Mouse (Mus musculus) intestine, embryonic 14.5 days (tissue): Measurements from ENCODE around the gene Polr1e. TPM values are rescaled to one million over a fixed set of nuclear protein-coding genes. Genes with fewer than 3 reads are reported as not detected.
A peak's percentile ranks its signal among the peaks of the same experiment; 100 is the strongest.

ENCODE experiments used
- ATAC-seq: fragments of 200-750 bp; cut with Nextera tagmentation; replicated peaks from 2 replicates; pipeline ENCODE4 v1.8.0; 2017; ENCODE audit warnings: low read depth, moderate number of reproducible peaks, moderate TSS enrichment, moderate library complexity; ENCODE audit not compliant: low FRiP score, low TSS enrichment
- DNase-seq: peaks from one replicate; pipeline ENCODE4 v3.0.0-alpha.2; 2018; ENCODE audit warnings: low spot score
- H3K27ac ChIP-seq: fragments of 300-500 bp; sonication (generic); 2 replicates; pipeline ENCODE4 v1.5.1; 2014; ENCODE audit warnings: low read depth, mild to moderate bottlenecking, control low read depth
- H3K27me3 ChIP-seq: fragments of 300-500 bp; sonication (generic); replicated peaks from 2 replicates; pipeline ENCODE4 v1.6.1; 2014; ENCODE audit warnings: low read length, control low read depth; ENCODE audit not compliant: control insufficient read depth, insufficient read depth
- H3K36me3 ChIP-seq: fragments of 300-500 bp; sonication (generic); 2 replicates; pipeline ENCODE4 v1.6.1; 2014; ENCODE audit warnings: low read length, control low read depth; ENCODE audit not compliant: control insufficient read depth, insufficient read depth
- H3K4me1 ChIP-seq: fragments of 300-500 bp; sonication (generic); replicated peaks from 2 replicates; pipeline ENCODE4 v1.6.1; 2014; ENCODE audit warnings: low read length, control low read depth, mixed read lengths; ENCODE audit not compliant: control insufficient read depth, insufficient read depth
- H3K4me2 ChIP-seq: fragments of 300-500 bp; sonication (generic); 2 replicates; pipeline ENCODE4 v1.6.1; 2014; ENCODE audit warnings: low read length
- H3K4me3 ChIP-seq: fragments of 300-500 bp; sonication (generic); 2 replicates; pipeline ENCODE4 v1.5.1; 2014; ENCODE audit warnings: low read depth, low read length, control low read depth, mixed read lengths
- H3K9ac ChIP-seq: fragments of 300-500 bp; sonication (generic); 2 replicates; pipeline ENCODE4 v1.6.1; 2014; ENCODE audit warnings: mild to moderate bottlenecking, low read length
- H3K9me3 ChIP-seq: fragments of 300-500 bp; sonication (generic); 2 replicates; pipeline ENCODE4 v1.6.1; 2016; ENCODE audit warnings: low read length, control low read depth; ENCODE audit not compliant: control insufficient read depth
- WGBS: fragments of 180-500 bp; shearing (Covaris S2); extraction: QIAGEN DNeasy Blood & Tissue Kit; methylation state at CpG from one replicate; pipeline ENCODE4 v1.1.7; 2014; 5-methylcytosine and 5-hydroxymethylcytosine counted together
- polyA plus RNA-seq: library from polyadenylated mRNA; unstranded; fragments of >200 nt; fragmentation: Nextera tagmentation; extraction: Ambion mirVana; gene quantifications from 2 replicates; pipeline ENCODE4 v1.2.1, GENCODE M21; 2014

Gene Polr1e
- polyA plus RNA-seq = 41.8 and 44.8 TPM in 2 replicates

DNA sequence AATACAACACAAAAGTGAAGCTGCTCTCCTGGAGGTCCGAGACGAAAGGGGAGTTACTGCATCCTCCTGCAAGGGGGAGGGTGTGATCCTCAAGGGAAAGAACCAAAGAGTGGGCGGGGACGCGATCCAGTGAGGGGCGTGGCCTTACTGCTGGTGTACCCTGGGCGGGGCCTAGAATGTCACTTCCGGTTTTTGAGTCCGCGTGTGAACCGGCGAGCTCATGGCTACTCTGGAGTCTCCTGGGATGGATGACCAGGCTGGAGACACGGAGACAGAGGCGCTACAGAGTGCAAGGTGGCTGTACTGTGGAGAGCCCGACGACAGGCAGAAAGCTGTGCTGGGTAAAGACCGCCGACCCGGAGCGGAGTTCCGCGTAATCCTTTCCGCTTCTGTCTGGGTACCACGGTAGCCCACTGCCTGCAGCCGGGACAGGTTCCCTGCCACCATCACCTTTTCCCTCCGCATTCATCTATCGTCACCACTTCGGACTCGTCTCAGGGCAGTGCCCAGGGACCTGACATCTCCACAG lies at the start of gene Polr1e:
Gene Polr1e (plus strand): TSS at position 132 of the 529 bp plus-strand sequence.
- Histone ChIP-seq H3K4me2 (peak within 1 kb of the TSS; percentile 80), H3K4me3 (peak within 1 kb of the TSS; percentile 64), H3K27me3 (no peaks in the 10 kb centered on the region), H3K4me1 (peaks cover 8% of the 10 kb centered on the region), H3K36me3 (peaks cover 13% of the 10 kb centered on the region; the same call in 1 of the 2 replicates), H3K27ac (no peak within 1 kb of the TSS), H3K9ac (peak within 1 kb of the TSS; percentile 53), H3K9me3 (no peaks in the 10 kb centered on the region)
- ATAC-seq = peak; percentile 90
- 0% methylated on average over 29 of the region's 29 CpGs for WGBS
- DNase-seq = peak; percentile 96

DNA sequence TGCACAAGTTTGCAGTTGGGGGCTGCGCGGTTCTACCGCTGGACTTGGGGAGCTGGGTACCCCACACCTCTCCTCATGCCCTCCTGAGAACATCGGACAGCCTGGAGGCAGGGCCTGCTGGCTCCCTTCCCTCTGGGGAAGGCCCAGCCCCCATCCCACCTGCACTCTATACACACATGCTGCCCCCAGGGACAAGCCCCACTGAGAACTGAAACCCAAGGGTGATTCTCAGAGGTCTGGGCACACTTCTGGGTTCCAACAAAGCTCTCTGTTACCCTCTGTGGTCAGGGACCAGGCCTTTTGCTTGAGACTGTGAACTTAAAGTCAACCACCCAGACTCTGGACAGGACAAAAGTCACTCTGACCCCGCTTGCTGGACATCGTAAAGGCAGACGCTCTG lies 48.3 kb upstream of the Polr1e start:
- 91% methylated on average over 7 of the region's 7 CpGs for WGBS
- DNase-seq (no peak), ATAC-seq (no peak)
- Histone ChIP-seq H3K9ac (no peak overlapping the region), H3K4me3 (no peak overlapping the region), H3K36me3 (no peaks in the 10 kb centered on the region), H3K4me2 (no peak overlapping the region), H3K9me3 (no peaks in the 10 kb centered on the region), H3K27me3 (no peaks in the 10 kb centered on the region), H3K4me1 (no peaks in the 10 kb centered on the region), H3K27ac (no peak overlapping the region)

DNA sequence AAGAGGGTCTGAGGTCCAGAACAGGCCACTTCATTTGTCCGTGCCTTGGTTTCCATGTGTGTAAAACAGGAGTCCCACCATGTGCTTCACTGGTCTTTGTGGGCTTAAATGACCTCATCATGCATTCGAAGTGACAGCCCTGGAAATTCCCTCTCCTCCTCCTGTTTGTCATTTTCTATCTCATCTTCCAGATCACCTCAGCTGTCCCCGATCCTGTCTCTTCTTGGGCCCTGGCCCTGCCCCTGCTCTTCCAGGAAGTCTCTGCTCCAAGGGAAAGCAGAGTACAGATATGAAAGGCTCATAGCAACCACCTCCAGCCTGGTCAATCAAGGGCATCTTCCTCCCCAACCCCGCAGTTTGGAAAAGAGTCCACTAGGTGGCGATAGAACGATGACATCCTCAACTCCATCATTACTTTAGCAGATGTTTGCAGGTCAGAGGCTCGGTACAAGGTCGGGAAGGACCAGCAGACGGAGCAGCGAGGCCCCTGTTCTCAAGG lies 47.7 kb upstream of the Polr1e start:
- no peak for ATAC-seq
- peak; percentile 75 for DNase-seq
- WGBS = 22% methylated on average over 10 of the region's 10 CpGs

DNA sequence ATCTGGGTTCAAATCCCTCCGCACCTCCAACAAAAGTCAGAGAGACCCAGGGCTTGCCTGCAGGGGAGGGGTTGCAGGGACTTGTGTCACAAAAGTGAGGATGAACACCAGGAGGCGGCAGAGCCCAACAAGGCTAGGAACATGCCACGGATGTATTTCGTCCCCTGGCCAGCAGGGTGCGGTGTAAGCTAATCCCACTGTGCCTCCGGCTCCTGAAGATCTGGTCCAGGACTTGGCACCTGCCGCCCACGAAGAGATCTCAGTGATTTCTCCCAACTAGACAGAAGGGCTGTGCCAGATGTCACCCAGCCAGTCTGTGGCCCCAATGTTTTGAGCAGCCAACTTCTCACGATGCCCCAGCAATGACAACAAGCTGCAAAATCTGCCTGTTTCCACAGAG lies 44.9 kb upstream of the Polr1e start:
- ATAC-seq (0 out of 2 replicates have a peak, but pooled peaks have one; percentile 34), DNase-seq (peak; percentile 88)
- no peaks in the 10 kb centered on the region for H3K36me3 ChIP-seq
- H3K9me3 ChIP-seq = no peaks in the 10 kb centered on the region
- no peak overlapping the region for H3K27ac ChIP-seq
- no peak overlapping the region; the same call in 1 of the 2 replicates for H3K4me3 ChIP-seq
- peak overlapping the region; percentile 43 for H3K4me2 ChIP-seq
- WGBS = 15% methylated on average over 9 of the region's 9 CpGs
- no peaks in the 10 kb centered on the region for H3K4me1 ChIP-seq
- H3K9ac ChIP-seq = no peak overlapping the region
- H3K27me3 ChIP-seq = no peaks in the 10 kb centered on the region

More for the DNA sequence above, 47.7 kb upstream of the Polr1e start:
- Histone ChIP-seq H3K27ac (no peak overlapping the region), H3K4me3 (no peak overlapping the region), H3K9me3 (no peaks in the 10 kb centered on the region), H3K4me1 (no peaks in the 10 kb centered on the region), H3K4me2 (no peak overlapping the region), H3K27me3 (no peaks in the 10 kb centered on the region), H3K36me3 (no peaks in the 10 kb centered on the region), H3K9ac (no peak overlapping the region)

DNA sequence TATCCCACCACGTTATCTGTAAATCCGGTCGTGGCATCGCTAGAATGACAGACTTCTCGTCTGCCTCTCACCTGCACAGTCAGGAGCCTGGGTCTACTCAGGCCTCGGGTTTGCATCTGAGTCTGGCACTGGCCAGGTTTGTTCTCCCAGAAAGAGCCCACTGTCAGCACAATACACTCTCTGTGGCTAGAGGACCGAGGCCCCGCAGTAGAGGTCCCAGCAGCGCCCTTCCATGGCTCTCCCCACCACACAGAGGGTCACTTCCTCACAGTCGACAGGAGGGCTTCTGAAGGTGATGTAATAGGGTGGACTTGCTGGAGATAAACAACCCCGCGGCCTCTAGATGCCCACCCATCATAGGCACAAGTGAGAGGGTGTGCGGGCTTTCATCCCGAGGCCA lies 44.5 kb upstream of the Polr1e start:
- H3K4me1 ChIP-seq = no peaks in the 10 kb centered on the region
- no peak; the same call in 1 of the 2 replicates for ATAC-seq
- no peaks in the 10 kb centered on the region for H3K27me3 ChIP-seq
- H3K36me3 ChIP-seq = no peaks in the 10 kb centered on the region
- H3K27ac ChIP-seq = no peak overlapping the region
- no peak overlapping the region for H3K9ac ChIP-seq
- no peak for DNase-seq
- H3K9me3 ChIP-seq = no peaks in the 10 kb centered on the region
- no peak overlapping the region; the same call in 1 of the 2 replicates for H3K4me3 ChIP-seq
- WGBS = 48% methylated on average over 14 of the region's 14 CpGs
- peak overlapping the region; percentile 43 for H3K4me2 ChIP-seq

DNA sequence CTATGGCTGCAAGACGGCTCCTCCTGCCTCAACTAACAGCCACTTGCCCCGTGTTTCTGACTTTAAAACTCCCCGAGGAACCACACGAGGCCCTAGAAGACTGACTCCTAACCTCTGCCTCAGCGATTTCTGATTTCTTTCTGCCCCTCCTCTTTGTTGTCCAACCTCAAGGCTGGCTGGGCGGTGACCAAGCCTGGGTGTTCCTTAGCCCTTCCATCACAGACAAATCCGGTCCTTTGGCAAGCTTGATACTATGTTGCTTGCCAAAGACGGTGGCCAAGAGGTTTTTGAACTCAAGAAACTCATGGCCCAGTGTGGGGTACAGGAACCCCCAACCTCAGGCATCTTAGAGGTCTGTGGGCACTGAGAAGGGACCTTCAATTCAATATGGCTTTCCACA lies 44.1 kb upstream of the Polr1e start:
- H3K4me1 ChIP-seq = no peaks in the 10 kb centered on the region
- DNase-seq (no peak), ATAC-seq (no peak)
- H3K36me3 ChIP-seq = no peaks in the 10 kb centered on the region
- no peaks in the 10 kb centered on the region for H3K27me3 ChIP-seq
- H3K27ac ChIP-seq = no peak overlapping the region
- WGBS = 71% methylated on average over 8 of the region's 8 CpGs
- no peak overlapping the region for H3K4me2 ChIP-seq
- no peak overlapping the region for H3K4me3 ChIP-seq
- no peak overlapping the region for H3K9ac ChIP-seq
- H3K9me3 ChIP-seq = no peaks in the 10 kb centered on the region

DNA sequence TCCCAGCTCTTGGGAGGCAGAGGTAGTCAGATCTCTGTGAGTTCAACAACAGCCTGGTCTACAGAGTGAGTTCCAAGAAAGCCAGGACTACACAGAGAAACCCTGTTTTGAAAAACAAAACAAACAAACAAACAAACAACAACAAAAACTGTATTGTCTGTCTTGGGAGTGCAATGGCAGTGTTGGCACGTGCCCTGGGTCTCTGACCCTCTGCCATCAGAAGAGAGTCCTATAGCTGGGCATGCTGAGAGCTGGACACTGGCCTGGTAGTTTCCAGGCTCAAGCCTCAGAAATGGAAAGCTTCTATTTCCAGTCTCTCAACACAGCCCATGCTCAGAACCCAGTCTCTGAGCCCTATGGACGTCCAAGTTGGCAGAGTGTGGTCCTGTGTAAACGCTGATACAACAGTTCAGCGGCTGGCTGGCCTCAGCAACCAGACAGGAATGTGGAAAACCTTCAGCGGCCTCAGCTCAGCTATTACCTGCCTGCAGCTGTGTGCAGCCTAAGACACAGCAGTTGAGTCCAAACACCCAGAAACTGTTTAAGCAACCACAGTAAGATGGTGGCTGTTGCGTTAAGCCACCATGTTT lies 42.3 kb upstream of the Polr1e start:
- no peak for ATAC-seq
- Histone ChIP-seq H3K9me3 (no peaks in the 10 kb centered on the region), H3K4me1 (no peaks in the 10 kb centered on the region; the same call in 1 of the 2 replicates), H3K27me3 (no peaks in the 10 kb centered on the region), H3K4me3 (no peak overlapping the region), H3K27ac (no peak overlapping the region), H3K9ac (no peak overlapping the region), H3K4me2 (no peak overlapping the region), H3K36me3 (no peaks in the 10 kb centered on the region)
- 68% methylated on average over 6 of the region's 6 CpGs for WGBS
- no peak for DNase-seq

DNA sequence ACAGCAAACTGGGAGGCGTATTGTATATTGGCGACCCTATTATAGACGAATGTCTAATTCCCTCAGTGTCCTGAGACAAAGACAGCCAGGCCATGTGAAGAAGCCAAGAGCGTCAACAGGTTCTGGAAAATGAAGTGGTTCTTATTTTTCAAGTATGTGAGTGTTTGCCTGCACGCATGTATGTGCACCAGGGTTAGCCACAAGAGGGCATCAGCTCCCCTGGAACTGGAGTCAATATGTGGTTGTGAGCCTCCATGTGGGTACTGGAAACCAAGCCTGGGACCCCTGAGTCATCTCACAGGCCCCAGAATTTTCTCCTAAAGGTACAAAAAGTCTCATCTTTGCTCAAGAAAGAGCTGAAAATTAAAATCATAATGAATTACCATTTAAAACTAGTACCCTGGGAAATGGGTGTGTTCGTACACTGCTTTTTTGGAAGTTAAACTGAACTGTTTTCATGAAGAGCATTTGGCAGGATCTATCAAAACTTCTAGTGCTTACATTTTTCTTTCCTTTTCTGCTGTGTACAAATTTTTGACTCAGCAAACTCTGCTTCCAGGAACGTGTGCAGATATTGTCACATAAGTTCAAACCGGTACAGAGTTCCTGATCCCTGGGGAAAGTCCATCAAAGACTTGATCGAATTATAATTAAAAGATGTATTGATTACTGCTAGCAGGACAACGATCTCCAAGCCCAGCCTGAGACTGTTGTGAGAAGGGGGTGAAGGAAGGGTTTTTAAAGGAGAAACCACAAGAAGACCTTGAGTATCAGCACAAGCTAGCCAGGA lies 41.3 kb upstream of the Polr1e start:
- H3K9ac ChIP-seq = no peak overlapping the region
- ATAC-seq = no peak
- H3K36me3 ChIP-seq = no peaks in the 10 kb centered on the region

More for the DNA sequence above, 41.3 kb upstream of the Polr1e start:
- 88% methylated on average over 10 of the region's 10 CpGs for WGBS
- H3K4me1 ChIP-seq = no peaks in the 10 kb centered on the region; the same call in 1 of the 2 replicates
- H3K4me2 ChIP-seq = no peak overlapping the region
- DNase-seq = no peak
- H3K9me3 ChIP-seq = no peaks in the 10 kb centered on the region
- no peaks in the 10 kb centered on the region for H3K27me3 ChIP-seq
- H3K4me3 ChIP-seq = no peak overlapping the region
- H3K27ac ChIP-seq = no peak overlapping the region
